Mouse (Mus musculus) heart, postnatal 4 days (tissue): ENCODE results near the gene Gm8439. TPM values are rescaled to one million over a fixed set of nuclear protein-coding genes. Genes with fewer than 3 reads are reported as not detected.

ENCODE experiments used
- DNase-seq: peaks from one replicate; pipeline ENCODE4 v3.0.0; 2021
- total RNA-seq, 2 experiments: library from RNA; stranded (reverse); gene quantifications; 2 replicates each; pipeline ENCODE4 v1.2.3; 2021

Gm8439 gene
- total RNA-seq, 2 experiments from 2014 or later: not detected

- DNase-seq: peak; percentile 37
Measured at GRCm38 (mm10) chr4:120612304-120613080, 23.9 kb downstream of the Gm8439 start.

- peak; percentile 80 for DNase-seq
Measured at GRCm38 (mm10) chr4:120613691-120614329, 25.3 kb downstream of the Gm8439 start.

- DNase-seq: no peak
Measured at GRCm38 (mm10) chr4:120614644-120615043, 26.1 kb downstream of the Gm8439 start.

GRCm38 (mm10) chr4:120615528-120616081 is 27.1 kb downstream of the Gm8439 start:
- peak; percentile 77 for DNase-seq

GRCm38 (mm10) chr4:120616199-120617025 is 27.9 kb downstream of the Gm8439 start:
- peak; percentile 43 for DNase-seq

GRCm38 (mm10) chr4:120627728-120628127 is 39.2 kb downstream of the Gm8439 start:
- no peak for DNase-seq

GRCm38 (mm10) chr4:120630218-120630931 is 41.8 kb downstream of the Gm8439 start:
- no peak for DNase-seq

- no peak for DNase-seq
Measured at GRCm38 (mm10) chr4:120631828-120632227, 43.3 kb downstream of the Gm8439 start.

- DNase-seq: no peak
Measured at GRCm38 (mm10) chr4:120635351-120635750, 46.8 kb downstream of the Gm8439 start.

- DNase-seq: no peak
Measured at GRCm38 (mm10) chr4:120641946-120642345, 53.4 kb downstream of the Gm8439 start.

- no peak for DNase-seq
Measured at GRCm38 (mm10) chr4:120643899-120644298, 55.4 kb downstream of the Gm8439 start.

- DNase-seq: peak; percentile 22
Measured at GRCm38 (mm10) chr4:120649369-120650207, 61.0 kb downstream of the Gm8439 start.

- DNase-seq: no peak
Measured at GRCm38 (mm10) chr4:120650208-120650592, 61.7 kb downstream of the Gm8439 start.

- DNase-seq: no peak
Measured at GRCm38 (mm10) chr4:120655898-120656297, 67.4 kb downstream of the Gm8439 start.

Other genes starting within 250 kb of the Gm8439 start
- 100 to 1,000 TPM; 104 to 106 TPM for gene Scmh1, start 183.5 kb upstream of the Gm8439 start, total RNA-seq
- gene Slfnl1, start 56.5 kb upstream of the Gm8439 start, total RNA-seq: under 1 TPM; 0.24 to 0.54 TPM
- 10 to 100 TPM; 85.6 to 87.5 TPM for gene Ctps, start 18.5 kb upstream of the Gm8439 start, total RNA-seq
- 10 to 100 TPM; 78.9 to 84.3 TPM for gene Cited4, start 77.8 kb downstream of the Gm8439 start, total RNA-seq
- 1 to 10 TPM; 2.7 to 2.9 TPM for gene Kcnq4, start 159.9 kb downstream of the Gm8439 start, total RNA-seq
- 10 to 100 TPM; 90.3 to 96.0 TPM for gene Nfyc, start 242.8 kb downstream of the Gm8439 start, total RNA-seq